Mouse (Mus musculus) G1E-ER4 (cell line): Measurements from ENCODE around the gene Btbd17. TPM values are rescaled to one million over a fixed set of nuclear protein-coding genes. Genes with fewer than 3 reads are reported as not detected.

Experiments
- GATA1 ChIP-seq: IDR thresholded peaks from one replicate; pipeline ENCODE4 v1.8.0; 2012; ENCODE audit warnings: low read length, inconsistent platforms
- polyA plus RNA-seq: library from polyadenylated mRNA; stranded (reverse); fragments of >175 nt; gene quantifications from 2 replicates; pipeline ENCODE4 v1.2.3, GENCODE M21; 2012

Btbd17 gene
- polyA plus RNA-seq, 1 experiment = not detected

DNA sequence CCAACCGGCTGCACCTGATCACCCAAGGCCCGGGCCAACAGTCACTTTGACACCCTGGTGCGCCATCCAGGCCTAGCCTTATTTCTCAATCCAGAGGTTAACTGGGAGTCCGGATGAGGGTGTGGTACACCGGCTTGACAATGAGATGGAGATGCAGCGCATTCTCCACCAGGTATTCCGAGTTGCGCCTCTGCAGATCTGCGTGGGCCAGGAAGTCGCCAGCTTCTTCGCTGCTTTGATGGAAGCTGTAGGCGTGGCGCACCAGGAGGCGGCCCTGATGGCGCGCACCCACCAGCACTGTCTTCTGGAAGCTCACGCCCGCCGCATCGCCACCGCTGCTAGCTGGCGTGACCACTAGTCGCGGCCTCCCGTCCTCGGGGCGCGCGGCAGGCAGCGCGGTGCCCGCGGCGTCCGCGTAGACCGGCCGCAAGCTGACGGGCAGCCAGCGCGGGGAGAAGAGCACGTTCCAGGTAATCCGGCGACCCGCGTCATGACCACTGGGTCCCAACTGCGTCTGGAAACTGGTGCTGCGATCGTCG, 4.3 kb downstream of the Btbd17 start:
- TF ChIP-seq GATA1 = no peak

DNA sequence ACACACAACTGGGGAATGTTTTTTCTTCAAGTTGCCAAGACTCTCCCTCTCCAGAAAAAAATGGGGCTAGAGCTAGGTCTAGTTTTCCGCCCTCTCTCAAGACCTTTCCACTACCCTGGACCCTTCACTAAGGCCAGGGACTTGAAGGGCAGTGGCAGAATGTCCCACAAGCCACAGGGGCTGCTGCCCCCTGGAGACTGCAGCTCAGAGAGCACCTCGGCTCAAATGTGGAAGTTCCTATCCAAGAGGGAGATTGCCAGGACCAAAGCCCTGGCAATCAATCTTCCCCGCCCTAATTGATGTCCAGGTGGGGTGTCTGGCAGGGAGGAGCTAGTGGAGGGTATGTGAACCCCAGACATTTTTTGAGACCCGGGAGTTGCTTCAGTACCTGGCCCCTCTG, 4.9 kb downstream of the Btbd17 start:
- no peak for TF ChIP-seq GATA1

DNA sequence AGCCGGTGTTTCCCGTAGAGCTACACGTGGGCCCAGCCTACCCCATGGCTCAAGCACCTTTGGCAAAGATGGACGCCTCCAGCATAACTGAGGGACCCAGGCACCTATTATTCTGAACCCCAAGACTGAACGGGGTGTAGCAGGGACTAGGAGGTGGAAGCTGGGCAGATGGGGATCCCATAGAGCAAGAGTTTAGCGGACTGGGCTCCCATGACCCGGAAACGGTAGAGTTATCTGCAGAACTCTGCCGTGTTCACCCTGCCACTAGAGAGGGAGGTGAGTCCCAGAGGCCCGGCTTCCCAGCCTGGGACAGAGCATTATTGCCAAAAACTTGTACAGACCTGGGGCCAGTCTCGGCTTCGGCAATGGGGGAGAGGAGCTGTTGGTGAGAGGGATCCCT, 5.6 kb downstream of the Btbd17 start:
- TF ChIP-seq GATA1 = no peak

DNA sequence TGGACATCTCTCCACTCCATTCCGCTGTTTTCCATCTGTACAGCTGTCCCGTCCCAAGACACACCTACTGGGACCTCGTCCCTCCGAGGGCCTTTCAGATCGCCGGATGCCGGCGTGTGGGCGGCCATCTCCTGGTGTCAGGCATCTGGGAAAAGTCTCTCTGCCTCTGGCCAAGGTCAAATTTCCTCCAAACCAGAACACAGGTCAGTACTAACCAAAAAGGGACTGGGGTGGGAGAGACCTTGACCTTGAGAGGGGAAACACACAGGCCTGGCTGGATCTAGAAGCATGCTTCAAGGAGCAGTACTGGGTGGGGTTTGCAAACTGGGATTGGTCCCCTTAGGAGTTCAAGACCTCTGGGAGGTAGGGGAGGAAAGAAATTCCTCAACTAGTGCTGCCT, 6.0 kb downstream of the Btbd17 start:
- no peak for TF ChIP-seq GATA1

DNA sequence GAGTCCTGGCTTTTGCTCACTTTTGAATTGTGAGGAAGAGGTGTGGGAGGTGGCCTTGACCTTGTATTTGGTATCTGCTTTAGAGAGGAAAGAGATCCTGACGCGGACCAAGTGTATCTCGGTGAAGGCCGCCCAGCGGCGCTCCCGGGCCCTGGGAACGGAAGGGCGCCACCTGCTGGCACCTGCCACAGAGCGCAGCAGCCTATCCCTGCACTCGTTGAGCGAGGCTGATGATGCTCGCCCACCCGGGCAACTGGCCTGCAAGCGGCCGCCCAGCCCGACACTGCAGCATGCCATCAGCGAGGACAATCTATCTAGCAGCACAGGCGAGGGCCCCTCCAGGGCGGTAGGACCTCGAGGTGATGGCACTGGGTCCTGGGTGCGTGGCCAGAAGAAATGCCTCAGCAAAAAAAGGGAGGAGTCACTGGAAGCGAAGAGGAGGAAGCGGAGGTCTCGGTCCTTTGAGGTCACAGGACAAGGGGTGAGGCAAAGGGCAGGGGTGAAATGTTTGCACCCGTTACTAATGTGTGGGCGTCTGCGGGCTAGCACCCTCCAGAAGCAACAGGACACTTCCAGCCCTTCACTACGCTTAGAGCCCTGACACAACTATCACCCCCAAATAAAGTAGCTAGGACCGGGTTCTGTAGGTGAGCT, 6.6 kb downstream of the Btbd17 start:
- TF ChIP-seq GATA1 = no peak

DNA sequence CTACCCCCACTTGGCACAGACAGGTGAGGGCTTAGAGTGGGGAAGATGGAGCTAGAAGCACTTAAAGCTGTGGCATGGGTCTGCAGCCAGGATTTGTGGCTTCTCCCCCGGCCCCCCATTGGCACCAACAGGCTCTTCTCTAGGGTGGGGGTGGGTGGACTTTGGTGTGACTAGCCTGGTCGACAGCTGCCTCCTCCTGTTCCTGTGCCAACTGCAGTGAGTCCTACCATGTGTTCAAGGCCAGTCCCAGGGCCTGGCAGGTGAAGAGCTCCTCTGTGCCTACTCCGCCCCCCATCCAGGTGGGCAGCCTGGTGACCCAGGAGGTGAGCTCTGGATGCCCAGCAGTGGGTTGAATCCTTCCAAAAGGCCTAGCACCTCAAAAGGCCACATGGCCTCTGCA, 8.1 kb downstream of the Btbd17 start:
- no peak for TF ChIP-seq GATA1

DNA sequence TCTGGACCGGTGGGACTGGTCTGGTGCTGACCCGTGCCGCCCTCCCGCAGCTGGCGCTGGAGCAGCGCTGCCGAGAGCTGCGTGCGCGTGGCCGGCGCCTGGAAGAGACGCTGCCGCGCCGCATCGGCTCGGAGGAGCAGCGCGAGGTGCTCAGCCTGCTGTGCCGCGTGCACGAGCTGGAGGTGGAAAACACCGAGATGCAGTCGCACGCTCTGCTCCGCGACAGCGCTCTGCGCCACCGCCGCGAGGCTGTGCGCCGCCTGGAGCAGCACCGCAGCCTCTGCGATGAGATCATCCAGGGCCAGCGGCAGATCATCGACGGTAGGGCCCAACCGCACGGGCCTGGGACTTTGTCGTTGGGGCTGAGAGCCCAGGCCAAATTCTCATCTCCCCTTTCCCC, 9.4 kb downstream of the Btbd17 start:
- TF ChIP-seq GATA1 = no peak

DNA sequence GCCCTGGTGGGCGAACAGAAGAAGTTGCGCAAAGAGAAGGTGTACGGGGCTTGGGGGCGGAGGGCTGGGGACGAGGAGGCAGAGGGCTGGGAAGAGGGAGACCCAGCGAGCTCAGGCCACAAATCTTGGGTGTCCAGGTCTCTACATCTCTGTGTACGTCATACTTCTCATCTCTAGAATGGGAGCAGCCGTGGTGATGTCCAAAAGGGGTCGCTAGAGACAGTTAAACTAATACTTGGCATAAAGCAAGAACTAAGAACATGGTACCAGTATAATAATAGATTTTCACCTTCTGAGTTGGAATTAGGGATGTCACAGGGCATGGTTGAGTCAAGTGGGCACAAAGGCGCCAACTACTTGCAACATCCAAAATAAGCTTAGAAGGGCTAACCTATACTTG, 9.9 kb downstream of the Btbd17 start:
- TF ChIP-seq GATA1 = no peak

DNA sequence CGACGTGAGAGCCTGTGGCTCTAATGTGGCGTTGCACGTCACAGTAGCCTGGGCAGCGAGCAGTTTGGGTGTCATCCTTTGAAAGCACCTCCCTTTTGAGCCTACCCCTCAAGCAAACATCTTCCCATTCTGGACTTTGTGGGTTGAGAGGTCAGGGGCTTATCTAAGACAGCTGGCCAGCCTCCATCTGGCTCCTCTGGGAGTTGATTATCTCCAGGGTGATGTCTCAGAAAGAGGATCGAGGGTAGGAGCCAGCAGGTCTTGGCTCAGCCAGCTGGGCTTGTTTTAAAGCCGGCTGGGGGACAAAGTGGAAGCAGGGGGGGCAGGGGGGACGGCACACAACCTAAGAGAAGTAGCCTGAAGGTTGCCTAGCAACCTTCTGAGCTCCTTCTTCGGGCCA, 15.7 kb downstream of the Btbd17 start:
- no peak for TF ChIP-seq GATA1

DNA sequence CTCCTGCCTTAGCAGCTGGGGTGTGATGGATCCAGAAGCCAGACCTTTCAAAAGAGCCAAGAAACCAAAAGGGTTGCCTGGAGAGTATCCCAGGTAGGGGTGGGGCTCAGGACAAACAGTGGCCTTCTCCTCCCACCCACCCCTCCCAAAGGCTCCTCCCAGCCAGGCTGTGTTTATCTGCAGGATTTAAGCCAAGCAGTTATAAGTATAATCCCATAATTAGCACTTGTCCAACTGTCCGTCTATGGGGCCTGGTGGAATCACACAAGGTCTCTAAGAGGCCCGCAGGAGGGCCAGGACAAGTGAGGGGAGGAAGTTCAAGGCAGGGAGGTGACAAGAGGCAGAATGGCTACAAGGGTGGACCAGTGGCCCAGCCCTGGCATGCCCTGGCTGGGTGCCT, 23.8 kb downstream of the Btbd17 start:
- no peak for TF ChIP-seq GATA1

DNA sequence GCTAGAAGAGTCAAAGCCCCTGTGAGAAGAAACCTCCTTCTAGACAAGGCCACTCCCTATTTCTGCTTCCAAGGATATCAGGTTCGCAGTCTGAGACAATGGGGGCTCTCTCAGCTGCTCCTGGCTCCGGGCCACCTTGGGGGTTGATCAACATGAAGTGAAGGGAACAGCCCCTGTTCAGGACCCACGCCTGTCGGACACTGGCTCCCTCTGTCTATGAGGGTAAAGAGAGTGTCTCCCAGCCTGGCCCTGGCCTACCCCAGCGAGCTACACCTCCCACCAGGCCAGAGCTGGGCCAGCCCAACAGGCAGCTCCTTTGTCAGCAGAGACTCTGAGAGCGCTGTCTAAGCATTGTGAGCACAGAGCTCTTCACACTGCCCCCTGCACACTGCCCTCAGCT, 25.8 kb downstream of the Btbd17 start:
- TF ChIP-seq GATA1 = no peak

DNA sequence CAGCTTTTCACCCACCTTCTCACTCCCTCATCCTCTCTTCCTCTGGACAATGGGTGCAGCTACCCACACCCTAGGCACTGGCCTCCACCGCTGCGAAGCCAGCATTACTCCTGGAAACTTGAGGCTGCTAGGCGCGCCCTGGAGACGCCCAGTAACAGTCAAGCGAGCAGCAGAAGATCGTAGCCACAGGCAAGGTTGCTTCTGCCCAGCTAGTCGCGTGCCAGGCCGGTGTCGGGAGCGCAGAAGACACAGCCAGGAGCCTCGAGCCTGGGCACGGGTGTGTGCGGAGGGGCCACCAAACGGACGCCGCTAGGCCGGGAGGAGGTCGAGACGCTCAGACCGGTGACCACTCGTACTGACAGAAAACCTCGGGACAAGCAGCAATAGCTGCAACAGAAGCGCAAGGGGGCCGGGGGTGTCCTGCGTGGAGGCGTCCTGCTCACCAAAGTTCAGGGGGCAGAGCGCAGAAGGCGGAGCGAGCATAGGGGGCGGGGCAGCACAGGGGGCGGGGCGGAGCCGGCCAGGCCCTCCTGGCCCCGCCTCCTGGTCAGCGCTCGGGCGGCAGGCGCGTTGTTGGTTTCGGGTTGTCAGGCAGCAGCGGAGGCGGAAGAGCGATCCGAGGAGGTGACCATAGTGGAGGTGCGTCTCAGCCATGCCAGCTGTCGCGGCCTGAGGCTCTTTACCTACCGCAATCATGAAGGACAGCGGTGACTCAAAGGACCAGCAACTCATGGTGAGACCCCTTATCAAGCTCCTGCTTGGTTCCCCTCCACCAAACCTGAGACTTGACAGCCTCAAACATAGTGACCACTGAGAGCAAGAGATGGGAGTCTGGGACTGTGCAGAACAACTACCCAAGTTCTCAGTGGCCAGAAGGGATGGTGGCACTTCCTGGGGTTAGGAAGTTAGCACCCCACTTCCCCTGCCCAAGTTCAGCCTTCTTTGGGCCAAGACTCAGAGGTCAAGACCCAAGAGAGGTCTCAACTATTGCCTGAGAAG, 30.6 kb downstream of the Btbd17 start, which contains the start of gene Kif19a:
Gene Kif19a, plus strand, starts transcription at position 569 of the 999 bp plus-strand sequence.
- TF ChIP-seq GATA1 = no peak

DNA sequence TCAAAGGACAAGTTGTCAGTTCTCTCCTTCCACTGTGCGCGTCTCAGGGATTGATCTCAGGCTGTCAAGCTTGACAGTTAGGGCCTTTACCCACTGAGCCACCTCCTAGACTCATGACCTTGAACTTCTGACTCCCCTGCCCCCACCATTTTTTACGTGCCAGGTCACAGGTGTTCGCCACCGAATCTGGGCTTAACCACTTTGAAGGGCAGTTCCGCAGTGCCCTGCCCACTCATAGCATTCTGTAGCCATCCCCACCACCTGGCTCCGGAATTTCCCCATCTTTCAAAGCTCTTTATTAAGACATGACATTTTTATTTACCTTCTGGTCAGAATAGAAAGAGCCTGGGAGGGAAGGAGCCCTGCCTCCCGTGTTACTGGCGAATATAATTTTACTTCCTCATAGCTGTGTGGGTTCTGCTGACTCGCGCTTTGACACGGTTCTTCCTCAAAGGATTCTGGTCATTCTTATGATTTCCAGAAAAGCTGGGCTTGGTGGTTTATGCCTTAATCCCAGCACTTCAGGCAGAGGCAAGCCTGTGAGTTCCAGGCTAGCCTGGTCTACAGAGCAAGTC, 48.1 kb downstream of the Btbd17 start:
- no peak for TF ChIP-seq GATA1

DNA sequence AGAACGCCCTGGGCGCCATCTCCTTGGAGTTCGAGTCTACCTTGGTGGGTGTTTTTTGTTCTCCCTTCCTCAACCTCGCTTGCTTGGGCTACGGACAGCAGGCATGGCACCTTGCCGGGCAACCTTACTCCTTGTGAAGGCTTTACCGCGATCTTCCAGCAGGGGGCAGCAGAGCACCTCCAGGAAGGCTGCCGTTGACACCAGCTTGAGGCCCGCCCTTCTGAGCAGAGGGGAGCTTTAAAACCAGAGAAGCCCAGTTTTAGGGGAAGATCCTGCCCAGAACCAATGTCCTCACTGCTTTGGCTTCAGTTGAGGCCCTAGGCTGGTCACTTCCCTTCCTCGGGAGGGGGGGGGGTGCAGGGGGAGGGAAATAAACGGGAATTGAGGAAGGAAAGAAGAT, 50.6 kb downstream of the Btbd17 start:
- TF ChIP-seq GATA1 = no peak

DNA sequence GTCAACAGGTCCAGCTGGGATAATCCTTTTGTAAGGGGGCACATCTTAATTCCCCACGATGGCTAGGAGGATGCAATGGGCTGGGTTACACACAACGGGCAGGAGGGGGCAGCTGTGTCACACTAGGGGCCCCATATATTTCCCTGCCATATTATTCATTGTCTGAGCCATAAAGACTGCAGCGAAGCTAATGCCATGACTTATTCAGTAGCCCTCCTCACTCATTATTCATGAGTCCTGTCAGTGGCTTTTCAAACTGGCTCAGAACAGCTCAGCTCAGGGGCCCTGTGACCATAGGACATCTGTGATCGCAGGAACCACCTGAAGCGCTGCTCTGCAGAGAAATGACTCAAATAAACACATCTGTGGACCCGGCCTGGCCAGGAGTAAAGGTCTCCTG, 54.3 kb downstream of the Btbd17 start:
- TF ChIP-seq GATA1 = no peak

Other genes starting within 250 kb of the Btbd17 start
- gene Rpl38, start 127.4 kb downstream of the Btbd17 start, polyA plus RNA-seq = 220 and 257 TPM in 2 replicates
- 0.16 and 0.32 TPM in 2 replicates for gene Ttyh2, start 120.5 kb downstream of the Btbd17 start, polyA plus RNA-seq
- gene Dnaic2, start 68.5 kb downstream of the Btbd17 start, polyA plus RNA-seq = not detected in 2 replicates
- not detected in 2 replicates for gene Kif19a, start 30.6 kb downstream of the Btbd17 start, polyA plus RNA-seq
- gene Gpr142, start 3.0 kb upstream of the Btbd17 start, polyA plus RNA-seq = not detected in 2 replicates
- gene Gprc5c, start 55.2 kb upstream of the Btbd17 start, polyA plus RNA-seq = not detected in 2 replicates
- not detected in 2 replicates for gene Cd300a, start 94.1 kb upstream of the Btbd17 start, polyA plus RNA-seq
- gene Cd300lb, start 138.4 kb upstream of the Btbd17 start, polyA plus RNA-seq = not detected in 2 replicates
- gene Cd300c, start 173.2 kb upstream of the Btbd17 start, polyA plus RNA-seq = not detected in 2 replicates
- not detected in 2 replicates for gene Cd300ld, start 194.0 kb upstream of the Btbd17 start, polyA plus RNA-seq
- gene Cd300c2, start 205.9 kb upstream of the Btbd17 start, polyA plus RNA-seq = not detected in 2 replicates
- not detected in 2 replicates for gene Cd300ld2, start 220.2 kb upstream of the Btbd17 start, polyA plus RNA-seq
- gene Cd300ld4, start 231.1 kb upstream of the Btbd17 start, polyA plus RNA-seq = not detected in 2 replicates
- gene Cd300ld5, start 241.8 kb upstream of the Btbd17 start, polyA plus RNA-seq = not detected in 2 replicates